ENCODE assay signal across 9 mouse cellular contexts in genomic region chr4:24792416-24792981, GRCm38 (mm10). TPM values are rescaled to one million over a fixed set of nuclear protein-coding genes. Genes with fewer than 3 reads are reported as not detected.
A peak's percentile ranks its signal among the peaks of the same experiment; 100 is the strongest.
DNase-seq lines count a peak whose midpoint lies in the region; ATAC-seq and TF ChIP-seq lines count a peak whose summit lies in the region.
"Had no signal": no experiment of that assay in that cellular context is flagged by ENCODE, and none has a peak within 500 bp of the region (broad histone marks: within the 10 kb centered on the region; RNA-seq: fewer than 3 reads in every experiment).

No protein-coding gene starts in this region.

- 0 out of 2 replicates have a peak, but pooled peaks have one; percentile 38 for ATAC-seq in forebrain, embryonic 15.5 days (replicated peaks)
- peak; percentile 25; the same call in 1 of the 2 replicates for ATAC-seq in midbrain, embryonic 16.5 days

- no peaks in the 10 kb centered on the region for H3K27me3 ChIP-seq in forebrain, embryonic 15.5 days
- H3K27me3 ChIP-seq in midbrain, embryonic 16.5 days (ENCODE audit: control insufficient read depth, insufficient read depth, low read depth, low read length): no peaks in the 10 kb centered on the region

- 25% methylated on average over 16 of the region's 16 CpGs for WGBS in lung, adult 2 months
- 20% methylated on average over 16 of the region's 16 CpGs for WGBS in forebrain, embryonic 15.5 days
- WGBS in midbrain, embryonic 16.5 days: 17% methylated on average over 16 of the region's 16 CpGs

- no peaks in the 10 kb centered on the region for H3K4me1 ChIP-seq in lung, adult 2 months (ENCODE audit: control insufficient read depth, insufficient read depth, low read length)
- peaks cover 8% of the 10 kb centered on the region; the same call in 1 of the 2 replicates for H3K4me1 ChIP-seq in forebrain, embryonic 15.5 days
- no peaks in the 10 kb centered on the region; the same call in 1 of the 2 replicates for H3K4me1 ChIP-seq in midbrain, embryonic 16.5 days (ENCODE audit: control insufficient read depth, insufficient read depth, low read length)

- no peak for TF ChIP-seq POLR2A in lung, adult 2 months (IDR thresholded peaks at IDR 0.05; ENCODE audit: borderline replicate concordance, extremely low read depth, low read depth, low read length)

- H3K27ac ChIP-seq in forebrain, embryonic 15.5 days (replicated peaks): no peak overlapping the region
- no peak overlapping the region for H3K27ac ChIP-seq in midbrain, embryonic 16.5 days (ENCODE audit: low read length)
- H3K27ac ChIP-seq: liver, embryonic 14.5 days had no signal

- no peak for DNase-seq in lung, adult 2 months
- DNase-seq in lung, adult 18-20 months: no peak
- peak; percentile 33 for DNase-seq in embryo, embryonic 10.5 days (ENCODE audit: low spot score)
- no peak for DNase-seq in liver
- no peak for DNase-seq in urinary bladder, postnatal 36 days (ENCODE audit: low spot score in 2 of 2)
- DNase-seq: cerebellum, adult 8-10 months had no signal

- H3K4me2 ChIP-seq in forebrain, embryonic 15.5 days (replicated peaks): peak overlapping the region; percentile 15
- peak overlapping the region; percentile 13 for H3K4me2 ChIP-seq in midbrain, embryonic 16.5 days (ENCODE audit: low read length)

- no peak for TF ChIP-seq CTCF in lung, adult 2 months (IDR thresholded peaks at IDR 0.05; ENCODE audit: insufficient read depth, low read length)

- H3K9ac ChIP-seq in forebrain, embryonic 15.5 days (replicated peaks): no peak overlapping the region
- H3K9ac ChIP-seq in midbrain, embryonic 16.5 days (ENCODE audit: low read depth, low read length): no peak overlapping the region
- H3K9ac ChIP-seq: liver, embryonic 14.5 days had no signal

- H3K36me3 ChIP-seq in forebrain, embryonic 15.5 days: no peaks in the 10 kb centered on the region
- H3K36me3 ChIP-seq in midbrain, embryonic 16.5 days (ENCODE audit: control insufficient read depth, insufficient read depth, low read length): no peaks in the 10 kb centered on the region

- H3K4me3 ChIP-seq in lung, adult 2 months (replicated peaks; ENCODE audit: extremely low read depth, low read depth, low read length): peak overlapping the region; percentile 13
- no peak overlapping the region for H3K4me3 ChIP-seq in forebrain, embryonic 15.5 days
- no peak overlapping the region for H3K4me3 ChIP-seq in midbrain, embryonic 16.5 days (ENCODE audit: low read depth, low read length)

- H3K9me3 ChIP-seq in forebrain, embryonic 15.5 days: no peaks in the 10 kb centered on the region
- no peaks in the 10 kb centered on the region for H3K9me3 ChIP-seq in midbrain, embryonic 16.5 days (replicated peaks; ENCODE audit: control insufficient read depth, low read length, poor library complexity, severe bottlenecking)

RNA-seq across cellular contexts. Expression of gene Klhl32, which starts 58.4 kb away (rescaled TPM):
- 0.87 and 1.1 TPM in 2 replicates for polyA plus RNA-seq in lung, adult 2 months (2012; rRNA removed)
- polyA plus RNA-seq in forebrain, embryonic 15.5 days (2015; fragmentation: Nextera tagmentation; extraction: Ambion mirVana): 19.0 and 23.0 TPM in 2 replicates
- 29.4 and 36.4 TPM in 2 replicates for polyA plus RNA-seq in midbrain, embryonic 16.5 days (2015; fragmentation: Nextera tagmentation; extraction: Ambion mirVana)
